Mouse (Mus musculus) neural tube, embryonic 12.5 days (tissue): ENCODE measurements around the gene Gm16253. TPM values are rescaled to one million over a fixed set of nuclear protein-coding genes. Genes with fewer than 3 reads are reported as not detected.
"Not testable (repeated sequence)": the region's sequence is repeated elsewhere in the genome, so short reads cannot be mapped to it uniquely, and the experiment has no call there.

Experiments used
- ATAC-seq: fragments of 200-750 bp; cut with Nextera tagmentation; 2 replicates; pipeline ENCODE4 v1.8.0; 2017; ENCODE audit warnings: low read depth, mild to moderate bottlenecking, moderate TSS enrichment, moderate library complexity; ENCODE audit not compliant: low FRiP score
- H3K27ac ChIP-seq: fragments of 300-500 bp; sonication (generic); 2 replicates; pipeline ENCODE4 v1.5.1; 2016
- H3K27me3 ChIP-seq: fragments of 300-500 bp; sonication (generic); replicated peaks from 2 replicates; pipeline ENCODE4 v1.6.1; 2016; ENCODE audit warnings: mild to moderate bottlenecking
- H3K36me3 ChIP-seq: fragments of 300-500 bp; sonication (generic); 2 replicates; pipeline ENCODE4 v1.6.1; 2016; ENCODE audit warnings: mild to moderate bottlenecking
- H3K4me1 ChIP-seq: fragments of 300-500 bp; sonication (generic); 2 replicates; pipeline ENCODE4 v1.6.1; 2016
- H3K4me2 ChIP-seq: fragments of 300-500 bp; sonication (generic); replicated peaks from 2 replicates; pipeline ENCODE4 v1.6.1; 2016; ENCODE audit warnings: mild to moderate bottlenecking
- H3K4me3 ChIP-seq: fragments of 300-500 bp; sonication (generic); 2 replicates; pipeline ENCODE4 v1.5.1; 2016
- H3K9ac ChIP-seq: fragments of 300-500 bp; sonication (generic); 2 replicates; pipeline ENCODE4 v1.6.1; 2016; ENCODE audit warnings: mild to moderate bottlenecking
- H3K9me3 ChIP-seq: fragments of 300-500 bp; sonication (generic); 2 replicates; pipeline ENCODE4 v1.6.1; 2016; ENCODE audit warnings: mild to moderate bottlenecking
- WGBS: fragments of 180-500 bp; shearing (Covaris S2); methylation state at CpG from one replicate; pipeline ENCODE4 v1.1.7; 2016; 5-methylcytosine and 5-hydroxymethylcytosine counted together
- polyA plus RNA-seq: library from polyadenylated mRNA; unstranded; fragments of >200 nt; fragmentation: Nextera tagmentation; extraction: Ambion mirVana; gene quantifications from 2 replicates; pipeline ENCODE4 v1.2.1, GENCODE M21; 2016

Gene Gm16253
- polyA plus RNA-seq, 1 experiment from 2014 or later = 1.6 TPM

DNA sequence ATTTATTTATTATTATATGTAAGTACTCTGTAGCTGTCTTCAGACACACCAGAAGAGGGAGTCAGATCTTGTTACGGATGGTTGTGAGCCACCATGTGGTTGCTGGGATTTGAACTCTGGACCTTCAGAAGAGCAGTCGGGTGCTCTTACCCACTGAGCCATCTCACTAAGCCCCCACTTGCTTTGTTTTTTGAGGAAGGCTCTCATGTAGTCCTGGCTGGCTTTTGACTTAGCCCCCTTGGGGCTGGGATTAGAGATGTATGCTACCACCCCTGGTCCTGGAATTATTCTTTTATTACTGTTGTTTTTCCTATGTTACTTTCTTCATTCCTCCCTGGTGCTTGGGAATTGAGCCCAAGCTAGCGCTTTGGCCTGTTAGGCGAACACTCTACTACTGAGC is 29.2 kb downstream of the Gm16253 start:
- peaks cover 39% of the 10 kb centered on the region for H3K4me1 ChIP-seq
- not testable (repeated sequence) for H3K9me3 ChIP-seq, H3K4me3 ChIP-seq, H3K36me3 ChIP-seq, H3K27ac ChIP-seq, H3K27me3 ChIP-seq, H3K9ac ChIP-seq, ATAC-seq, H3K4me2 ChIP-seq
- WGBS = 92% methylated on average over 4 of the region's 4 CpGs

DNA sequence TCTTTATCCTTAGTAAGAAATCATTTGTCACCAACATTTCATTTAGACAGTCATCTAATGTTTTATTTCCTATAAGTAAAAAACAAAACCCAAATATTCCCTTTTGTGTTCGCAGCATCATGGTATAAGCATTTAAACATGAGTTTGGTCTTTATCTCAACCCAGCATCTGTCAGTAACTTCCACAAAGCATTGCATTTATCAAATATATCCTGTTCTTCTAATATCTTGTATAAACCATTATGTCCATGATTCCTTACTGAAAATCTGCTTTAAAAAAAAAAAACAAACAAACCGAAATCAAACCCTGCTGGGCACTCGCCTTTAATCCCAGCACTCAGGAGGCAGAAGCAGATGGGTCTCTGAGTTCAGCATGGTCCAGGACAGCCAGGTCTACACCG is 29.8 kb downstream of the Gm16253 start:
- WGBS = 84% methylated on average over 4 of the region's 4 CpGs
- Histone ChIP-seq H3K9me3 (no peaks in the 10 kb centered on the region), H3K4me1 (peaks cover 39% of the 10 kb centered on the region), H3K9ac (no peak overlapping the region), H3K36me3 (peaks cover 8% of the 10 kb centered on the region; the same call in 1 of the 2 replicates), H3K27ac (no peak overlapping the region), H3K27me3 (no peaks in the 10 kb centered on the region), H3K4me2 (no peak overlapping the region), H3K4me3 (no peak overlapping the region)
- no peak for ATAC-seq

DNA sequence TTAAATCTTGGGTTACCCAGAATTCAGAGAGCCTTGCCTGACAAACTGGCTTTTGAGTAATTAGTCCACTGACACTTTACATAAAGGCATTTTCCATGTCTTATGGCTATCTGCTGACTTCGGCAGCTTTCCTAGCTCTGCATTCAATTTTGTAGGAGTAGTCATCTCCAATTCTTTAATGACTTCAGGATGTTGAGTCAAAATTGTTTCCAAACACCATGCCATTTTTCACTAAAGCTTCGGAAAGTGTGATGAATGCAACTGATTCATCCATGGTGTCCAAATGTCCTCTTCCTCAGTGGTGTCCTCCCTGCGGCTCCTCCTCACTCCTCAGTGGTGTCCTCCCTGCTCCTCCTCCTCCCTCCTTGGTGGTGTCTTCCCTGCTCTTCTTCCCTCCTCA is 41.2 kb downstream of the Gm16253 start:
- 90% methylated on average over 3 of the region's 3 CpGs for WGBS
- no peak overlapping the region for H3K27ac ChIP-seq
- ATAC-seq = no peak
- H3K9ac ChIP-seq = no peak overlapping the region
- no peaks in the 10 kb centered on the region for H3K9me3 ChIP-seq
- H3K4me2 ChIP-seq = no peak overlapping the region
- H3K27me3 ChIP-seq = no peaks in the 10 kb centered on the region
- H3K4me1 ChIP-seq = no peaks in the 10 kb centered on the region
- H3K4me3 ChIP-seq = no peak overlapping the region
- H3K36me3 ChIP-seq = peaks cover 75% of the 10 kb centered on the region

DNA sequence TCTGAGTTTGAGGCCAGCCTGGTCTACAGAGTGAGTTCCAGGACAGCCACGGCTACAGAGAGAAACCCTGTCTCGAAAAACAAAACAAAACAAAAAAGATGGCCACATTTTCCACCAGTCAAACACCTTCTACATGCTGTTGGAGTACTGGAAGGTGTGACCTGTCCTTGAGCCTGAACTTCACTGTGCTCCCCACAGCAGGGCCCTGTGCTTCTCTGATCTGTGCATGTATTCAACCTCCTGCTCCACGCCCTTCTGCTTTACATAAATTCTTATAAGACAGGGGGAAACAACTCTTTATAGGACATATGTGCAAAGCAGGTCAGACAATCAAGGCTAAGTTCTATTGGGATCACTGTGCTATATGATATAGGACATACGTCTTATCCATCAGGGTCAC is 46.4 kb downstream of the Gm16253 start:
- Histone ChIP-seq H3K4me1 (no peaks in the 10 kb centered on the region), H3K27me3 (no peaks in the 10 kb centered on the region), H3K4me3 (no peak overlapping the region), H3K9ac (no peak overlapping the region), H3K9me3 (no peaks in the 10 kb centered on the region), H3K4me2 (no peak overlapping the region), H3K36me3 (peaks cover 67% of the 10 kb centered on the region), H3K27ac (no peak overlapping the region)
- ATAC-seq = no peak
- whole genome bisulfite sequencing = 92% methylated on average over 4 of the region's 4 CpGs

DNA sequence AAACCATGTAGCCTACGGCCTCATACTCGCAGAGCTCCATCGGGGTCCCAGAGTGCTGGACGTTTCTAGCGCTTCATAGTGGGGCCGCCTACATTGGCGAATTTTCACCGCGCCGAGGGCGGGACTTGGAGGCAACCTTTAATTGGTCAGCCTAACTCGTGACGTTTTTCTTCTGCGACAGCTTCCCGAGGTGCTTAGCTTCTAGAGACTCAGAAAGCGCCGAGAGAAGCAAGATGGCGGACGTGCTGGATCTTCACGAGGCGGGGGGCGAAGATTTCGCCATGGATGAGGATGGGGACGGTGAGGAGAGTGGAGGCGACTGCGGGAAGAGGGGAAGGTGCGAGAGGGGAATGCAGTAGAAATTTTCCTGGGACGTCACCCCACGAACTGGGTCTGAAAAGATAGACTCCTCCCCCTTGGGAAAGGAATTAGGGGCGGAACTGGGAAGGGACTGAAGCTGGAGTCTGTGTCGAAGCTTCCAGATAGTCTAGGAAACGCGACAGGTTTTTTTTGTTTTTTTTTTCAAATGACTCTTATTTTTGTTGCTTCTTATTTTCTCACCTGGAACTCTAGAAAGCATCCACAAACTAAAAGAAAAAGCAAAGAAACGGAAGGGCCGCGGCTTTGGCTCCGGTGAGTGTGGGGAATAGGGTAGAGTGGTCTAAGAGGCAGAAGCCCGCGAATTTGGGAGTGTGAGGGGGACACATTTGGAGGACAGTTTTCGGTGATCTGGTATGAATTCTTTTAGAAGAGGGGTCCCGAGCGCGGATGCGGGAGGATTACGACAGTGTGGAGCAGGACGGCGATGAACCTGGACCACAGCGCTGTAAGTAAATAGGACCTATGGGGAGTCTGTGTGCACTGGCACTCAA is 53.2 kb downstream of the Gm16253 start, which contains the start of gene Rbm8a:
Gene Rbm8a, plus strand, starts transcription at position 205 of the 872 bp plus-strand sequence.
- Histone ChIP-seq H3K4me1 (peaks cover 12% of the 10 kb centered on the region), H3K27ac (no peak within 1 kb of the TSS), H3K4me2 (peak within 1 kb of the TSS; percentile 86), H3K36me3 (peaks cover 32% of the 10 kb centered on the region), H3K4me3 (peak within 1 kb of the TSS; percentile 64), H3K27me3 (no peaks in the 10 kb centered on the region), H3K9ac (peak within 1 kb of the TSS; percentile 79), H3K9me3 (no peaks in the 10 kb centered on the region)
- WGBS = 1% methylated on average over 48 of the region's 48 CpGs
- ATAC-seq = peak; percentile 95

Other genes with a start within 250 kb of the Gm16253 start
- gene BC107364, start 124.7 kb upstream of the Gm16253 start, polyA plus RNA-seq = not detected in 2 replicates
- gene Hfe2, start 51.8 kb upstream of the Gm16253 start, polyA plus RNA-seq = 1.9 and 2.7 TPM in 2 replicates
- 51.4 and 57.5 TPM in 2 replicates for gene Txnip, start 19.0 kb upstream of the Gm16253 start, polyA plus RNA-seq
- 40.3 and 40.9 TPM in 2 replicates for gene Polr3gl, start 17.2 kb downstream of the Gm16253 start, polyA plus RNA-seq
- 5.3 and 5.6 TPM in 2 replicates for gene Ankrd34a, start 19.7 kb downstream of the Gm16253 start, polyA plus RNA-seq
- 6.7 and 7.2 TPM in 2 replicates for gene Lix1l, start 24.2 kb downstream of the Gm16253 start, polyA plus RNA-seq
- gene Rbm8a, start 52.9 kb downstream of the Gm16253 start, polyA plus RNA-seq = 146 and 147 TPM in 2 replicates
- 43.9 and 45.9 TPM in 2 replicates for gene Pex11b, start 58.4 kb downstream of the Gm16253 start, polyA plus RNA-seq
- 0.09 TPM in 2 replicates for gene Gm42957, start 58.5 kb downstream of the Gm16253 start, polyA plus RNA-seq
- gene Itga10, start 68.6 kb downstream of the Gm16253 start, polyA plus RNA-seq = 0.90 and 0.93 TPM in 2 replicates
- gene Ankrd35, start 93.1 kb downstream of the Gm16253 start, polyA plus RNA-seq = 0.55 and 0.65 TPM in 2 replicates
- 39.7 and 42.9 TPM in 2 replicates for gene Pias3, start 119.4 kb downstream of the Gm16253 start, polyA plus RNA-seq
- 13.5 and 14.5 TPM in 2 replicates for gene Nudt17, start 131.6 kb downstream of the Gm16253 start, polyA plus RNA-seq
- 33.9 and 40.3 TPM in 2 replicates for gene Polr3c, start 150.6 kb downstream of the Gm16253 start, polyA plus RNA-seq
- 78.6 and 81.4 TPM in 2 replicates for gene Rnf115, start 150.7 kb downstream of the Gm16253 start, polyA plus RNA-seq